ENCODE assay signal across 9 mouse cellular contexts in genomic region chr1:72284539-72284938, GRCm38 (mm10). TPM values are rescaled to one million over a fixed set of nuclear protein-coding genes. Genes with fewer than 3 reads are reported as not detected.
DNase-seq lines count a peak whose midpoint lies in the region; ATAC-seq lines count a peak whose summit lies in the region.
"Had no signal": no experiment of that assay in that cellular context is flagged by ENCODE, and none has a peak within 500 bp of the region (broad histone marks: within the 10 kb centered on the region; RNA-seq: fewer than 3 reads in every experiment).

No protein-coding gene starts in this region.

- WGBS in limb, embryonic 12.5 days, result 4% methylated on average over 5 of the region's 5 CpGs
- WGBS in stomach, embryonic 16.5 days, result 4% methylated on average over 5 of the region's 5 CpGs

- H3K4me1 ChIP-seq in erythroblast, embryonic 14.5 days (ENCODE audit: control insufficient read depth), result peaks cover 14% of the 10 kb centered on the region
- 0 out of 2 replicates have a peak, but pooled peaks cover 10% of the 10 kb centered on the region for H3K4me1 ChIP-seq in limb, embryonic 12.5 days (replicated peaks)
- 0 out of 2 replicates have a peak, but pooled peaks cover 3% of the 10 kb centered on the region for H3K4me1 ChIP-seq in stomach, embryonic 16.5 days (ENCODE audit: control insufficient read depth, insufficient read depth, low read length)

- no peak for ATAC-seq in erythroblast, adult 5-6 weeks (replicated peaks; ENCODE audit: low FRiP score, poor library complexity, severe bottlenecking)
- ATAC-seq in limb, embryonic 12.5 days (ENCODE audit: insufficient number of reproducible peaks, insufficient read depth, low FRiP score, low TSS enrichment, low read depth), result peak; percentile 60; the same call in 1 of the 2 replicates
- no peak for ATAC-seq in stomach, embryonic 16.5 days (ENCODE audit: insufficient read depth, low FRiP score)

- H3K4me3 ChIP-seq in erythroblast, embryonic 14.5 days (replicated peaks), result peak overlapping the region; percentile 66
- H3K4me3 ChIP-seq in limb, embryonic 12.5 days (replicated peaks), result peak overlapping the region; percentile 59
- H3K4me3 ChIP-seq in stomach, embryonic 16.5 days (replicated peaks; ENCODE audit: low read length), result peak overlapping the region; percentile 76

- peak overlapping the region; percentile 41; the same call in 1 of the 2 replicates for H3K27ac ChIP-seq in limb, embryonic 12.5 days
- no peak overlapping the region for H3K27ac ChIP-seq in stomach, embryonic 16.5 days (ENCODE audit: low read length)

- H3K9me3 ChIP-seq in erythroblast, embryonic 14.5 days (ENCODE audit: control insufficient read depth, low read length), result no peaks in the 10 kb centered on the region
- no peaks in the 10 kb centered on the region for H3K9me3 ChIP-seq in limb, embryonic 12.5 days
- no peaks in the 10 kb centered on the region for H3K9me3 ChIP-seq in stomach, embryonic 16.5 days (replicated peaks; ENCODE audit: control insufficient read depth, low read length)

- H3K4me2 ChIP-seq in limb, embryonic 12.5 days, result peak overlapping the region; percentile 82
- H3K4me2 ChIP-seq in stomach, embryonic 16.5 days (ENCODE audit: low read depth, low read length), result peak overlapping the region; percentile 83

- H3K27me3 ChIP-seq in erythroblast, embryonic 14.5 days (ENCODE audit: control insufficient read depth), result peaks cover 31% of the 10 kb centered on the region
- 0 out of 2 replicates have a peak, but pooled peaks cover 3% of the 10 kb centered on the region for H3K27me3 ChIP-seq in limb, embryonic 12.5 days
- no peaks in the 10 kb centered on the region; the same call in 1 of the 2 replicates for H3K27me3 ChIP-seq in stomach, embryonic 16.5 days (ENCODE audit: control insufficient read depth, insufficient read depth, low read length)

- DNase-seq in right cerebral cortex, postnatal 4 days, result peak; percentile 33
- no peak for DNase-seq in right cerebral cortex, postnatal 14 days
- no peak for DNase-seq in testis, postnatal 10 days (ENCODE audit: low spot score)
- no peak for DNase-seq in T-cell, adult 2 months (ENCODE audit: low spot score)

- H3K36me3 ChIP-seq in erythroblast, embryonic 14.5 days (ENCODE audit: control insufficient read depth), result no peaks in the 10 kb centered on the region
- H3K36me3 ChIP-seq in limb, embryonic 12.5 days, result no peaks in the 10 kb centered on the region
- peaks cover 4% of the 10 kb centered on the region; the same call in 1 of the 2 replicates for H3K36me3 ChIP-seq in stomach, embryonic 16.5 days (ENCODE audit: control insufficient read depth, insufficient read depth, low read length)

- peak overlapping the region; percentile 67 for H3K9ac ChIP-seq in limb, embryonic 12.5 days (replicated peaks)
- peak overlapping the region; percentile 50 for H3K9ac ChIP-seq in stomach, embryonic 16.5 days (ENCODE audit: low read length)

RNA-seq across cellular contexts. Expression of gene Tmem169, which starts 0.4 kb away (rescaled TPM):
- polyA plus RNA-seq in erythroblast, embryonic 14.5 days (2012), result not detected in 2 replicates
- not detected in 2 replicates for total RNA-seq in erythroblast, adult 5-6 weeks (2015; ENCODE audit: low replicate concordance)
- total RNA-seq in erythroblast, adult 5-6 weeks (2017; ENCODE audit: low replicate concordance), result not detected in 2 replicates
- 5.5 and 6.3 TPM in 2 replicates for polyA plus RNA-seq in limb, embryonic 12.5 days (2016; fragmentation: Nextera tagmentation; extraction: Ambion mirVana)
- 2.2 and 2.6 TPM in 2 replicates for polyA plus RNA-seq in stomach, embryonic 16.5 days (2015; fragmentation: Nextera tagmentation; extraction: Ambion mirVana)
- total RNA-seq: common myeloid progenitor, adult 5-6 weeks had no signal

RNA-seq across cellular contexts. Expression of gene Pecr, which starts 0.4 kb away (rescaled TPM):
- 0.23 and 0.28 TPM in 2 replicates for polyA plus RNA-seq in erythroblast, embryonic 14.5 days (2012)
- 3.6 TPM in 1 of 2 replicates, not detected in the other for total RNA-seq in erythroblast, adult 5-6 weeks (2015; ENCODE audit: low replicate concordance)
- total RNA-seq in erythroblast, adult 5-6 weeks (2017; ENCODE audit: low replicate concordance), result 0.34 and 2.1 TPM in 2 replicates
- 30.1 and 31.4 TPM in 2 replicates for polyA plus RNA-seq in limb, embryonic 12.5 days (2016; fragmentation: Nextera tagmentation; extraction: Ambion mirVana)
- polyA plus RNA-seq in stomach, embryonic 16.5 days (2015; fragmentation: Nextera tagmentation; extraction: Ambion mirVana), result 48.1 and 52.0 TPM in 2 replicates

RNA-seq across cellular contexts. Expression of gene Xrcc5, which starts 22.7 kb away (rescaled TPM):
- 0.10 and 0.13 TPM in 2 replicates for polyA plus RNA-seq in erythroblast, embryonic 14.5 days (2012)
- total RNA-seq in erythroblast, adult 5-6 weeks (2015; ENCODE audit: low replicate concordance), result 3.6 and 5.6 TPM in 2 replicates
- total RNA-seq in erythroblast, adult 5-6 weeks (2017; ENCODE audit: low replicate concordance), result 1.9 and 2.2 TPM in 2 replicates
- polyA plus RNA-seq in limb, embryonic 12.5 days (2016; fragmentation: Nextera tagmentation; extraction: Ambion mirVana), result 66.1 and 68.2 TPM in 2 replicates
- polyA plus RNA-seq in stomach, embryonic 16.5 days (2015; fragmentation: Nextera tagmentation; extraction: Ambion mirVana), result 35.0 and 37.5 TPM in 2 replicates

Comparison
In these comparisons a context has a peak if more than half of its experiments do, and no peak if none do; other contexts are left out.
1. RNA of gene Pecr, which starts 0.4 kb away (polyA plus RNA-seq): 48.1 to 52.0 TPM in stomach, embryonic 16.5 days and 30.1 to 31.4 TPM in limb, embryonic 12.5 days; 0.23 to 0.28 TPM in erythroblast, embryonic 14.5 days; every median in the first group is over 10 times any median in the second.
2. RNA of gene Xrcc5, which starts 22.7 kb away (polyA plus RNA-seq): 66.1 to 68.2 TPM in limb, embryonic 12.5 days and 35.0 to 37.5 TPM in stomach, embryonic 16.5 days; 0.10 to 0.13 TPM in erythroblast, embryonic 14.5 days; every median in the first group is over 10 times any median in the second.
3. Peak in every context shown above with its lines, with median percentiles within 50 percentile points of each other: H3K4me3 ChIP-seq.